30 mouse cellular contexts compared by ENCODE assay signal in the genomic region with DNA sequence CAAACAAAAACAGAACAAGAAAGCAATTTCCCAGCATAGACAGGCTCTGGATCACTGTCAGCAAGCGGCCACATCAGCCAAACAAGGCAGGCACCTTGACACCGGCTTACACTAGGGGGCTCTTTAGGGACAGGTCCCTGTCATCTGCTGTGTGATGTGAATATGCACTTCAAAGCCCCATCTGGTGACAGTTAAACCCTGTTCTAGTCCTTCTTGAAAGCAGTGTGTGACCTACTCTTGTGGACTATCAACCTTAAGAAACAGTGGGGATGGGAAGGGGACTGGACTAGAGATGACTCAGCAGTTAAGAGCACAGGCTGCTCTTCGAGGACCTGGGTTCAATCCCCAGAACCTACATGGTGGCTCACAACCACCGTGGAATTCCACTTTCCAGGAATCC. TPM values are rescaled to one million over a fixed set of nuclear protein-coding genes. Genes with fewer than 3 reads are reported as not detected.
DNase-seq lines count a peak whose midpoint lies in the region; ATAC-seq and TF ChIP-seq lines count a peak whose summit lies in the region.
"Had no signal": no experiment of that assay in that cellular context is flagged by ENCODE, and none has a peak within 500 bp of the region (broad histone marks: within the 10 kb centered on the region; RNA-seq: fewer than 3 reads in every experiment).

No protein-coding gene starts in this region.

- H3K4me1 ChIP-seq in intestine, postnatal 0 days (replicated peaks; ENCODE audit: control insufficient read depth, insufficient read depth, low read length) = no peaks in the 10 kb centered on the region
- no peaks in the 10 kb centered on the region for H3K4me1 ChIP-seq in intestine, embryonic 15.5 days (replicated peaks)
- no peaks in the 10 kb centered on the region for H3K4me1 ChIP-seq in midbrain, postnatal 0 days (ENCODE audit: insufficient read depth, low read length)
- H3K4me1 ChIP-seq in midbrain, embryonic 13.5 days (replicated peaks) = no peaks in the 10 kb centered on the region
- peaks cover 2% of the 10 kb centered on the region for H3K4me1 ChIP-seq in ES-Bruce4 (ENCODE audit: control insufficient read depth, insufficient read depth, low read length)
- no peaks in the 10 kb centered on the region for H3K4me1 ChIP-seq in forebrain, embryonic 12.5 days
- H3K4me1 ChIP-seq: embryonic facial prominence, embryonic 12.5 days; hindbrain, embryonic 10.5 days; limb, embryonic 12.5 days; lung, embryonic 15.5 days had no signal

- no peak for TF ChIP-seq POLR2A in ES-Bruce4 (IDR thresholded peaks at IDR 0.05; ENCODE audit: insufficient read depth, low read length)

- DNase-seq in midbrain, postnatal 0 days (ENCODE audit: low spot score) = no peak
- peak; percentile 71 for DNase-seq in ZHBTc4 (ENCODE audit: low read depth, low spot score)
- no peak for DNase-seq in spleen, postnatal 4 days (ENCODE audit: low spot score in 2 of 2)
- DNase-seq: adrenal gland, postnatal 14 days; cerebellum, adult 11 months; cerebellum, adult 9-11 months; embryo, embryonic 11 days; gastrocnemius, postnatal 10 days; heart, postnatal 10 days; kidney, adult 9 months; kidney, postnatal 10 days; midbrain, embryonic 14.5 days; spleen, adult 18-20 months had no signal

- no peak overlapping the region for H3K9ac ChIP-seq in intestine, postnatal 0 days (ENCODE audit: low read depth, low read length)
- no peak overlapping the region for H3K9ac ChIP-seq in intestine, embryonic 15.5 days
- no peak overlapping the region for H3K9ac ChIP-seq in midbrain, postnatal 0 days (replicated peaks; ENCODE audit: low read length, poor library complexity, severe bottlenecking)
- no peak overlapping the region for H3K9ac ChIP-seq in midbrain, embryonic 13.5 days (replicated peaks)
- no peak overlapping the region for H3K9ac ChIP-seq in ES-Bruce4 (ENCODE audit: low read depth, poor library complexity, severe bottlenecking)
- H3K9ac ChIP-seq in forebrain, embryonic 12.5 days = no peak overlapping the region
- H3K9ac ChIP-seq: embryonic facial prominence, embryonic 12.5 days; heart, embryonic 13.5 days; limb, embryonic 12.5 days; lung, embryonic 15.5 days had no signal

- H3K9me3 ChIP-seq in intestine, postnatal 0 days (ENCODE audit: control insufficient read depth) = no peaks in the 10 kb centered on the region
- H3K9me3 ChIP-seq in intestine, embryonic 15.5 days = no peaks in the 10 kb centered on the region
- H3K9me3 ChIP-seq in midbrain, postnatal 0 days (ENCODE audit: low read length) = no peaks in the 10 kb centered on the region
- H3K9me3 ChIP-seq in midbrain, embryonic 13.5 days = no peaks in the 10 kb centered on the region
- no peaks in the 10 kb centered on the region for H3K9me3 ChIP-seq in ES-Bruce4 (replicated peaks; ENCODE audit: control insufficient read depth, insufficient read depth, low read length, poor library complexity, severe bottlenecking)
- no peaks in the 10 kb centered on the region for H3K9me3 ChIP-seq in forebrain, embryonic 12.5 days
- H3K9me3 ChIP-seq: embryonic facial prominence, embryonic 12.5 days; G1E; heart, embryonic 13.5 days; hindbrain, embryonic 10.5 days; limb, embryonic 12.5 days; lung, embryonic 15.5 days had no signal

- H3K27me3 ChIP-seq in intestine, postnatal 0 days (replicated peaks; ENCODE audit: control insufficient read depth, insufficient read depth, low read length) = no peaks in the 10 kb centered on the region
- no peaks in the 10 kb centered on the region for H3K27me3 ChIP-seq in intestine, embryonic 15.5 days (replicated peaks)
- H3K27me3 ChIP-seq in midbrain, postnatal 0 days (ENCODE audit: insufficient read depth, low read length) = no peaks in the 10 kb centered on the region
- H3K27me3 ChIP-seq in midbrain, embryonic 13.5 days = no peaks in the 10 kb centered on the region
- H3K27me3 ChIP-seq in ES-Bruce4 (ENCODE audit: control insufficient read depth, insufficient read depth, low read length, poor library complexity, severe bottlenecking) = no peaks in the 10 kb centered on the region
- no peaks in the 10 kb centered on the region for H3K27me3 ChIP-seq in forebrain, embryonic 12.5 days
- H3K27me3 ChIP-seq: embryonic facial prominence, embryonic 12.5 days; heart, embryonic 13.5 days; limb, embryonic 12.5 days; lung, embryonic 15.5 days had no signal

- no peak overlapping the region for H3K27ac ChIP-seq in intestine, postnatal 0 days (ENCODE audit: low read depth, low read length)
- no peak overlapping the region for H3K27ac ChIP-seq in intestine, embryonic 15.5 days
- H3K27ac ChIP-seq in midbrain, postnatal 0 days (ENCODE audit: low read depth, low read length) = no peak overlapping the region
- no peak overlapping the region for H3K27ac ChIP-seq in midbrain, embryonic 13.5 days
- H3K27ac ChIP-seq in ES-Bruce4 (ENCODE audit: insufficient read depth, low read length) = no peak overlapping the region
- H3K27ac ChIP-seq in forebrain, embryonic 12.5 days = no peak overlapping the region
- H3K27ac ChIP-seq: embryonic facial prominence, embryonic 12.5 days; heart, embryonic 13.5 days; hindbrain, embryonic 10.5 days; left cerebral cortex, adult 2 months; limb, embryonic 12.5 days; lung, embryonic 15.5 days; stomach, postnatal 0 days had no signal

- TF ChIP-seq EP300 in ES-Bruce4 (IDR thresholded peaks at IDR 0.05; ENCODE audit: insufficient read depth, low read depth, low read length) = no peak

- ATAC-seq in intestine, postnatal 0 days = no peak
- no peak for ATAC-seq in intestine, embryonic 15.5 days
- ATAC-seq in midbrain, postnatal 0 days (ENCODE audit: low FRiP score) = no peak
- ATAC-seq in midbrain, embryonic 13.5 days = no peak
- no peak for ATAC-seq in forebrain, embryonic 12.5 days (ENCODE audit: low FRiP score)
- ATAC-seq: forebrain, embryonic 16.5 days; hindbrain, embryonic 16.5 days; intestine, embryonic 16.5 days had no signal

- 67% methylated on average over 4 of the region's 4 CpGs for WGBS in intestine, postnatal 0 days
- WGBS in intestine, embryonic 15.5 days = 86% methylated on average over 4 of the region's 4 CpGs
- 82% methylated on average over 4 of the region's 4 CpGs for WGBS in midbrain, postnatal 0 days
- WGBS in midbrain, embryonic 13.5 days = 82% methylated on average over 4 of the region's 4 CpGs
- WGBS in forebrain, embryonic 12.5 days = 86% methylated on average over 4 of the region's 4 CpGs

- no peak overlapping the region for H3K4me3 ChIP-seq in intestine, postnatal 0 days (ENCODE audit: low read depth, low read length)
- H3K4me3 ChIP-seq in intestine, embryonic 15.5 days (replicated peaks) = no peak overlapping the region
- H3K4me3 ChIP-seq in midbrain, postnatal 0 days (ENCODE audit: low read depth, low read length) = no peak overlapping the region
- no peak overlapping the region for H3K4me3 ChIP-seq in midbrain, embryonic 13.5 days (replicated peaks)
- H3K4me3 ChIP-seq in ES-Bruce4 (ENCODE audit: low read depth, low read length) = no peak overlapping the region
- no peak overlapping the region for H3K4me3 ChIP-seq in forebrain, embryonic 12.5 days (replicated peaks)
- H3K4me3 ChIP-seq: embryonic facial prominence, embryonic 12.5 days; heart, embryonic 13.5 days; hindbrain, embryonic 10.5 days; left cerebral cortex, adult 2 months; limb, embryonic 12.5 days; lung, embryonic 15.5 days had no signal

- TF ChIP-seq CTCF in intestine, postnatal 0 days (IDR thresholded peaks at IDR 0.05; ENCODE audit: low read depth) = 0 out of 2 replicates have a peak, but pooled peaks have one; percentile 2
- peak; percentile 14; the same call in 1 of the 2 replicates for TF ChIP-seq CTCF in midbrain, postnatal 0 days (IDR thresholded peaks at IDR 0.05)
- TF ChIP-seq CTCF in ES-Bruce4 (IDR thresholded peaks at IDR 0.05; ENCODE audit: low read depth, low read length) = peak; percentile 5

- no peak overlapping the region for H3K4me2 ChIP-seq in intestine, postnatal 0 days (replicated peaks; ENCODE audit: low read depth)
- H3K4me2 ChIP-seq in intestine, embryonic 15.5 days (replicated peaks) = no peak overlapping the region
- H3K4me2 ChIP-seq in midbrain, postnatal 0 days (ENCODE audit: low read depth, low read length, poor library complexity, severe bottlenecking) = no peak overlapping the region
- H3K4me2 ChIP-seq in midbrain, embryonic 13.5 days (replicated peaks) = no peak overlapping the region
- no peak overlapping the region for H3K4me2 ChIP-seq in forebrain, embryonic 12.5 days
- H3K4me2 ChIP-seq: embryonic facial prominence, embryonic 12.5 days; heart, embryonic 13.5 days; limb, embryonic 12.5 days; liver, embryonic 11.5 days; lung, embryonic 15.5 days had no signal

- H3K36me3 ChIP-seq in intestine, postnatal 0 days (ENCODE audit: control insufficient read depth, insufficient read depth) = peaks cover 51% of the 10 kb centered on the region
- peaks cover 25% of the 10 kb centered on the region for H3K36me3 ChIP-seq in intestine, embryonic 15.5 days
- peaks cover 43% of the 10 kb centered on the region for H3K36me3 ChIP-seq in midbrain, postnatal 0 days (ENCODE audit: insufficient read depth, low read length)
- H3K36me3 ChIP-seq in midbrain, embryonic 13.5 days = peaks cover 51% of the 10 kb centered on the region
- peaks cover 25% of the 10 kb centered on the region for H3K36me3 ChIP-seq in ES-Bruce4 (ENCODE audit: control insufficient read depth, insufficient read depth, low read length, poor library complexity, severe bottlenecking)
- H3K36me3 ChIP-seq in forebrain, embryonic 12.5 days (replicated peaks) = peaks cover 58% of the 10 kb centered on the region

RNA-seq across cellular contexts. Expression of gene Ostc, which starts 11.6 kb away (rescaled TPM):
- polyA plus RNA-seq in intestine, postnatal 0 days (2015; fragmentation: Nextera tagmentation; extraction: Ambion mirVana) = 259 and 278 TPM in 2 replicates
- polyA plus RNA-seq in intestine, embryonic 15.5 days (2015; fragmentation: Nextera tagmentation; extraction: Ambion mirVana) = 398 and 412 TPM in 2 replicates
- 99.9 and 111 TPM in 2 replicates for total RNA-seq in midbrain, postnatal 0 days (2014; rRNA removed)
- 160 and 170 TPM in 2 replicates for polyA plus RNA-seq in midbrain, postnatal 0 days (2015; fragmentation: Nextera tagmentation; extraction: Ambion mirVana)
- 242 and 243 TPM in 2 replicates for polyA plus RNA-seq in midbrain, embryonic 13.5 days (2015; fragmentation: Nextera tagmentation; extraction: Ambion mirVana)
- polyA plus RNA-seq in ES-Bruce4 (2011; ENCODE audit: insufficient read depth, insufficient read length, low read depth, missing spikeins) = 170 and 180 TPM in 2 replicates
- polyA plus RNA-seq in forebrain, embryonic 12.5 days (2016; fragmentation: Nextera tagmentation; extraction: Ambion mirVana) = 250 and 263 TPM in 2 replicates

RNA-seq across cellular contexts. Expression of gene Rpl34, which starts 32.6 kb away (rescaled TPM):
- 579 and 584 TPM in 2 replicates for polyA plus RNA-seq in intestine, postnatal 0 days (2015; fragmentation: Nextera tagmentation; extraction: Ambion mirVana)
- polyA plus RNA-seq in intestine, embryonic 15.5 days (2015; fragmentation: Nextera tagmentation; extraction: Ambion mirVana) = 893 and 966 TPM in 2 replicates
- total RNA-seq in midbrain, postnatal 0 days (2014; rRNA removed) = 352 and 411 TPM in 2 replicates
- 496 and 514 TPM in 2 replicates for polyA plus RNA-seq in midbrain, postnatal 0 days (2015; fragmentation: Nextera tagmentation; extraction: Ambion mirVana)
- 646 and 703 TPM in 2 replicates for polyA plus RNA-seq in midbrain, embryonic 13.5 days (2015; fragmentation: Nextera tagmentation; extraction: Ambion mirVana)
- 1,289 and 1,419 TPM in 2 replicates for polyA plus RNA-seq in ES-Bruce4 (2011; ENCODE audit: insufficient read depth, insufficient read length, low read depth, missing spikeins)
- 584 and 658 TPM in 2 replicates for polyA plus RNA-seq in forebrain, embryonic 12.5 days (2016; fragmentation: Nextera tagmentation; extraction: Ambion mirVana)
